Mouse (Mus musculus) testis, adult 2 months (tissue): Measurements from ENCODE around the gene Slc13a3.

Experiments
- CTCF ChIP-seq: fragments of 200-500 bp; IDR thresholded peaks from 2 replicates; pipeline ENCODE4 v1.5.1; 2012; ENCODE audit warnings: low read depth, mild to moderate bottlenecking, inconsistent platforms, low read length, moderate library complexity; ENCODE audit not compliant: control insufficient read depth, insufficient read depth, insufficient replicate concordance
- POLR2A ChIP-seq: fragments of 200-500 bp; IDR thresholded peaks from 2 replicates; pipeline ENCODE4 v1.6.1; 2012; ENCODE audit warnings: low read depth, mild to moderate bottlenecking, inconsistent platforms, low read length, moderate library complexity; ENCODE audit not compliant: control insufficient read depth

DNA sequence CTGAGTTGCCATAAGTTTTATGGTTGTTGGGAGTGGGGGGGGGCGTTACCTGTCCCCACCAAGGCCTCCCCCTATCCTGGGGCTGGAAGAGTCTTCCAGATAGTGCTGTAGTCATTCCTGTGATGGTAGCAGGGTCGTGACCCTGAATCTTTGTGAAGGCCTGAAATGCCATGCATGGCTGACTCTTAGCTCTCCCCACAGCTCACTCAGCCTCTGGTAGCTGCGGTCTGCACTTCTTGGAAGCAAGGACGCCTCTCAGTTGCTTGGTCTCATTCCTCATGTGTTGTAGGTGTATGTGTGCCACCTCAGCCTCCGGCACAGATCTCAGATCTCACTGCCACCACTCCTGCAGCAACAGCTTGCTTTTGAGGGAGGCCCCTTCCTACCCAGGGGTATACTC is 2.8 kb upstream of the Slc13a3 start:
- TF ChIP-seq CTCF (no peak), POLR2A (no peak)
